Mouse (Mus musculus) T-helper 1 cell (primary cell): ENCODE data around the gene Irf1.
"Not testable (repeated sequence)": the region's sequence is repeated elsewhere in the genome, so short reads cannot be mapped to it uniquely, and the experiment has no call there.

ENCODE experiments used
- in situ Hi-C: fragments of 300-600 bp; cut with MboI, MseI; formaldehyde crosslinking; loops from one replicate; pipeline ENCODE4 v1.15.1; 2025; ENCODE audit warnings: high pct_unique_total_duplicates

Gene Irf1

DNA sequence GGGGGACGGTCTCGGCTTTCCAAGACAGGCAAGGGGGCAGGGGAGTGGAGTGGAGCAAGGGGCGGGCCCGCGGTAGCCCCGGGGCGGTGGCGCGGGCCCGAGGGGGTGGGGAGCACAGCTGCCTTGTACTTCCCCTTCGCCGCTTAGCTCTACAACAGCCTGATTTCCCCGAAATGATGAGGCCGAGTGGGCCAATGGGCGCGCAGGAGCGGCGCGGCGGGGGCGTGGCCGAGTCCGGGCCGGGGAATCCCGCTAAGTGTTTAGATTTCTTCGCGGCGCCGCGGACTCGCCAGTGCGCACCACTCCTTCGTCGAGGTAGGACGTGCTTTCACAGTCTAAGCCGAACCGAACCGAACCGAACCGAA is at the start of gene Irf1:
Gene Irf1, plus strand, starts transcription at position 255 of the 365 bp plus-strand sequence.
- in situ Hi-C loops, result no loop called here

DNA sequence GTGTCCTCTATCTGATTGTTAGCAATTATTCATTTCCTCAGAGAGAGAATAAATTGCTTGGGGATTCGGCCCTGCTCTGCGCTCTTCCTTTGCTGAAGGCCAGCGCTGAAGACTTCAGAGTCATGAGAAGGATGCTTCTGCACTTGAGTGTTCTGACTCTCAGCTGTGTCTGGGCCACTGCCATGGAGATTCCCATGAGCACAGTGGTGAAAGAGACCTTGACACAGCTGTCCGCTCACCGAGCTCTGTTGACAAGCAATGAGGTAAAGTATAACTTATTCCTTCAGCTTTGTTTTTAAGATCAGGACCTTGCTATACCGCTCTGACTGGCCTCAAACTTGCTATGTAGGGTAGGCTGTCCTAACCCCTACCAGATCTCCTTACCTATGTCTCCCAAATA is 49.1 kb upstream of the Irf1 start, which contains the start of gene Il5:
Gene Il5, plus strand, starts transcription at position 80 of the 400 bp plus-strand sequence.
- in situ Hi-C loops, result no loop called here

DNA sequence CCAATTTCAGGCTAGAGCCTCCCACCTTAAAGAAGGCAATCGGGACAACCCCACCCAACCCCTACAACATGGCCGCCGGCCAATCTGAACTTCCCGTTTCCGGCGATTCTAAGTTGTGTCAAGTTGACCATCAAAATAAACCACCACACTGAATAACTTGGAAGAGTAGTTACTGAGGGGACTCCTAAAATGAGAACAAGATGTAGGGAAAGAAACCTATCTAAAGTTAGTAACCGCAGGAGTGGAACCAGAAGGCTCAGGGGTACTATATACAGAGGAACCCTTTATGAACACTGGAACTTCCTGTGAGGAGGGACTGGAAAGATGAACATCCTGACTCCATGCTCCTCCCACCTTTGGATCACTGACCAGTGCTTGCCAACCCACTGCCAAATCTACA is 38.4 kb upstream of the Irf1 start:
- in situ Hi-C loops, result no loop called here

DNA sequence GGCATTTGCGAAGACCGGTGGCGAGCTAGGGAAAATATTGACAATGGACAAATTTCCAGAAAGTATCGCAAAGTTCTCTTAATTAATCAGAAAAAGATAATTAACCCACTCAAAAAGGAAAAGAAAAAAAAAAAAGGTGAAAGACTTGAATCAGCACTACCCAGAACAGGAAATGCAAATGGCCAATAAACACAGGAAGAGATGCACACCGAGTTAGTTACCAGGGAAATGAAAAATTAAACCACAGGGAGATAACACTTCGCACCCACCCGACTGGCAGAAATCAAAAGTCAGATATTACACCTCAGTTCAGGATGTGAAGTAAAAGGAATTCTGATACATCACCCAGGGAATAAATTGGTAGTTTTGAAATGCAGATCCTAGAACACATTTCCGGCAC is 37.6 kb upstream of the Irf1 start:
- in situ Hi-C loops, result no loop called here

DNA sequence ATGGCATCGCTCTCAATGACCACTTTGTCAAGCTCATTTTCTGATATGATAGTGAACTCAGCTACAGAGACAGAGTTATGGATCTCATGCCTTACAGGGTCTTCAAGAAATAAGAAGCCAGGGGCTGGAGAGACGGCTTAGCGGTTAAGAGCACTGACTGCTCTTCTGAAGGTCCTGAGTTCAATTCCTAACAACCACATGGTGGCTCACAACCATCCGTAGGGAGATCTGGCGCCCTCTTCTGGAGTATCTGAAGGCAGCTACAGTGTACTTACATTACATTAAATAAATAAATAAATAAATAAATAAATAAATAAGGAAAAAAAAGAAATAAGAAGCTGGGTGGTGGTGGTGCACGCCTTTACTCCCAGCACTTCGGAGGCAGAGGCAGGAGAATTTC is 36.0 kb upstream of the Irf1 start:
- in situ Hi-C loops, result no loop called here

DNA sequence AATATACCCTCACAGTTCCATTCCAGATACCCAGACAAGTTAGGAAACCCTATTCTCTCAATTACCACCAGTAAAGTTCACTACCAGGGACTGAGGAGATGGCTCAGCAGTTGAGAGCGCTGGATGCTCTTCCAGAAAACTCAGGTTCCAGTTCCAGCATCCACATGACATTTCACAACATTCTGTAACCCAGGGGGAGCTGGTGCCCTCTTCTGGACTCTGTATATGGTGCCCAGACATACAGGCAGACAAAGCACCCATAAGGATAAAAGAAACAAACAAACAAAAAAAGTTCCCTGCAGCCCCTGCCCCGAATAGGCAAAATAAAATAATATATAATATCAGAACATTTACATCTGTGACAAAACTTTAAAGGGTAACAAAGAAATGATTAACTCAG is 35.4 kb upstream of the Irf1 start:
- in situ Hi-C loops, result no loop called here

DNA sequence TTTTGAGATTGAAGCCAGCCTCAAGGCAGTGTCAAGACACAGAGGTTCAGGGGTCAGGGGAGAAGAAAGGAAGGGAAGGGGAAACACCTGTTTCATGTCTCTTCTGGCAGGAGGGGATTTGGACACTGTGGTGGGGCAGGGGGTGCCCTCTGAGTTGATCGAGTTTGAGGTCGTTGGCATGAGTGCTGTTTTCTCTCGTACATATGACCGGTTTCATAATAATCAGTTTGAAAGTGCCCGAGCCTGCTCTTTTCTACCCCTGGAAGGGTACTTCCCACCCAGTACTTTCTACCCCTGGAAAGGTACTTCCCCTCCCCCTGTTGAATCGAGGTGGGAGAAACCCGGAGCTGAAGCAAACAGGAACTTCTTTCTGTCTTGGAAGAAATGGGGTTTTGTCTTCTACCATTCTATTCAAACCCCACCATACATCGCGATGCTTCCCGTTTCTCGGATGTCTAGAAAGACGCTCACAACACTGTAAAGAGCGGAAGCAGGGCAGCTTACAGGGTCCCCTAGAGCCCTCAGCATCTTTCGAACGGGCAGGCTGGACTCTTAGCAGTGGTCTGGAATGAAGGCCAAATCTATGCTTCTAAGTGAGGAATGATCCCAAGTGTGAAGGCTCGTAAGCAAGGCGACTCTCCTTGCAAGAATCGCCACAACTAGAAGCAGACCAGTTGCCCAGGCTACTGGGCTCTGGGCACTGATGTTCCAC is 34.7 kb upstream of the Irf1 start:
- in situ Hi-C loops, result loop anchor here (5.0 kb wide), 2 partner anchors 107 to 268 kb away; no protein-coding TSS in a partner anchor

DNA sequence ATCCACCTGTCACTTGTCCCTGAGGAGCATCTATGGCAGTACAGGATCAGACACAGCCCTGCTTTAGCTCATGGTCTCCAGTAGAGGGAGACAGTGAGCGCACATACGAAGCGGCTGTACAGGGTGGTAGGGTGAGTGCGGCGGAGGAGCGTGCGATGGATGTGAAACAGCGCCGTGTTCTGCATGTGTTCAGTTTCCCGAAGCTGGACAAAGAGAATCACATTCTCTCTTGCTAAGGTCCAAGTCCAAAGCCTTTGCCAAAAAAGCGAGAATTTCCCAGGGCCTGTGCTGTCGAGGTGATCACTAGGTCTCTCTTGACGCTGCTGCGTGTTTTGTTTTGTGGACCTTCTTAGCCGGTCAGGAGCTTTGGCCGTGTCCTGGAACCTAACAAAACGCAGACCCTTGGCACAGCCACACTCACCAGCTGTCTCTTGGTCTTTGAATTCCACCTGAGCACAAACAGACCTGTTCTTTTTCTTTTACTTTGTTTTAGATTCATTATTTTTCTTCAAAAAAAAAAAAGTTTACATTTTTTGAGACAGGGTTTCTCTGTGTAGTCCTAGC is 34.0 kb upstream of the Irf1 start:
- in situ Hi-C loops, result loop anchor here (5.0 kb wide), 2 partner anchors 107 to 268 kb away; no protein-coding TSS in a partner anchor

DNA sequence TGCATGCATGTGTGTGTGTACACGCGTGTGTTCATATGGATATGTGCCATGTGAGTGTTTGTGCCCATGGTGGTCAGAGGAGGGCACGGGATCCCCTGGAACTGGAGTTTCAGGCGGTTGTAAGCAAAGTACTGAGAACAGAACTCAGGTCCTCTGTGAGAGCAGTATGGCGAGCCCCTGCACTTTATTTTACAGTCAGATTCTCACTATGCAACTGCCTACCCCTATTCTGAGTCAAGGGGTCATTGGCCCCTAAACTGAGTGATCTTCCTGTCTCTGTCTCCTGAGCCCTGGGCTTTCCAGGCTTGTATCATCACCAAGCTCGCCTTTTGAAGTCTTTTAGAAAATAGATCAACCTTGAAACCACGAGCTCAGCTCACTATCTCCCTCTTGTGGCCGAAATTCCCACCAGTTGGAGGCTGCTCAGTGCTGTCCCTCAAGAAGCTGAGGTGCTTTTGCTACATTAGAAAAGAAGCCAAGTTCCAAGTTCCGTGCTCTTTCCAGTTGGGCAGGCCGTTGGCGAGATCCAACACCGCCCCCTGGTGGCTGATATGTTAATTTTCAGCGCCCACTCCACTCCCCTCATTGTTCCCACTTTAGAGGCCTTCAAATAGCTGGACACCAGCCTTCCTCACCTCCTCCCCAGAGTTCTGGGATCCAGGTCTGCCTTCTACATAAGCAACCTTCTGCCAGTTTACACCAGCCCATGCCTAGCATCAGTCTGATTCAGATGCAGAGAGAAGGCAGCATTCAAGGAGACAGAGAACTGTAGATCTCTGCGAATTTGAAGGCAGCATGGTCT is 32.8 kb upstream of the Irf1 start:
- in situ Hi-C loops, result loop anchor here (5.0 kb wide), 2 partner anchors 105 to 270 kb away; no protein-coding TSS in a partner anchor

DNA sequence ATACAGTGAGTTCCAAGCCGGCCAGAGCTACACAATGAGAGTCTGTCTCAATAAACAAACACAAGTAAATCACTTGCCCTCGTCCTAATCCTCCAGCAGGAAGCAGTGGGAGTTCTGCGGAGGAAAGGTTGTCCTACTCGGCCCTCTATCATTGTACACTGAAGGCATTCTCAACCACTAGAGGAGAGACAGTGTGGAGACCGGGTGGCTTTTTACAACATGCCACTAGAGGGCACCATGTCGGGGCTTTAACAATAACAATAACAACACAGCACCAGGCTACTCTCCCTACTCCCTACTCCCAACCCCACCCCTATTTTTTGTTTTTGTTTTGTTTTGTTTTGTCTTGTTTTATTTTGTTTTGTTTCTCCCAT is 32.3 kb upstream of the Irf1 start:
- in situ Hi-C loops, result loop anchor here (5.0 kb wide), 2 partner anchors 105 to 270 kb away; no protein-coding TSS in a partner anchor

DNA sequence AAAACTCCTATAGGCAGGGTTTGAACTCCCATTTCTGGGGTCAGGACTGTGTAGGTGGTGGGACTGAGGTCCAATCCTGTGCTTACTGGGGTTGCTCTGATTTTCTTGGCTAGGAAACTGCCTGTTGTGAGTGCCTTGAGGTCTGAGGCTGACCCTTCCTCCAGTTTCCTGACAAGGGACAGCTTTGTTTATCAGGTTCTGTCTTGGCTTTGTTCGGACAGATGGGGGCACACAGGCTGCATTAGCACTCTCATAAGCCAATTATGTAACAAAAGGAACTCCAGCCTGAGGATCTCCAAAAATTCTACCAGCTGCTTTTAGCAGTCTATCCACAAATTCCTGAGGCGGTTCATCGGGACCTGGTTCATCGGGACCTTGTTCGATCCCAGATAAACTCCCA is 27.5 kb upstream of the Irf1 start:
- in situ Hi-C loops, result no loop called here

DNA sequence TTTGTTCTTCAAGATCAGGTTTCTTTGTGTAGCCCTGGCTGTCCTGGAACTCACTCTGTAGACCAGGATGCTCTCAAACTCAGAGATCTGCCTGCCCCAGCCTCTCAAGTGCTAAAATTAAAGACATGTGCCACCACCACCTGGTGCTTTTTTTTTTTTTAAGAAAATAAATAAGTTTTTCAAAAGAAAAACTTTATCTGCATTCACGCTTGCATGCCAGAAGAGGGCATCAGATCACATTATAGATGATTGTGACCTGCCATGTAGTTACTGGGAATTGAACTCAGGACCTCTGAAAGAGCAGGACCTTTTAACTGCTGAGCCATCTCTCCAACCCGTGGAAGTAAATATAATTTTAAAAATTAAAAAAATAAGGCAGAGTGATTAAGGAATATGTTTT is 24.6 kb upstream of the Irf1 start:
- in situ Hi-C loops, result no loop called here

DNA sequence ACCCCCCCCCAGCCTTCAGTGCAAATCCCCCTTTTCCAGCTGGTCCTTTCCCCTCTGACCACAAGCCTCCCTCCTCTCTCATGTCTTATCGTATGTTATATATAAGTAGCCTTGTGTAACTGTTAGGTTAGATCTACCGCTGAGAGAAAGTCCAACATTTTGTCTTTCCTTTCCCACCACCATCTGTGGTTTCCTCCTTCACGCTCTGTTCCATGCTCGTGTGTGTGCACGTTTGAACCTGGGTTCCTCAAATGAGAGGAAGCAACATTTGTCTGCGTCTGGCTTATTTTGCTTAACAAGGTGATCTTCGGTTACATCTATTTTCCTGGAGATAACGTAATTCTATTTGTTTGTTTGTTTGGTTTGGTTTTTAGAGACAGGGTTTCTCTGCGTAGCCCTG is 21.8 kb upstream of the Irf1 start:
- in situ Hi-C loops, result no loop called here

DNA sequence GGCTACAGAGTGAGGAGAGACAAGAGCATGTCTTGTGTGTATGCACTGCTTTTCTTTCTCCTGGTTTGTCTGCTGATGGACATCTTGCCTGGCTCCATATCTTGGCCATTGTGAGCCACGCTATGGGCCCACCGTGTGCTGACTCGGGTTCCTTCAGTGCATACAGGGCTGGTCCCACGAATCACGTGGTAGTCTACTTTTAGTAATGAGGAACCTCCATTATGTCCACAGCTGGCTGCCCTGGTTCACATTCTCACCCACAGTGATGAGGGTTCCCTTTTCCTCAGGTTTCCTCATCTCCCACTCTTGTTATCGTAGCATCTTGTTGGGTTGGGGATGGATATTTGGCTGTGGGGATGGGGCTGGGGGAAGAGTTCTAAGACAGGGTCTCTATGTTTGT is 21.2 kb upstream of the Irf1 start:
- in situ Hi-C loops, result no loop called here

DNA sequence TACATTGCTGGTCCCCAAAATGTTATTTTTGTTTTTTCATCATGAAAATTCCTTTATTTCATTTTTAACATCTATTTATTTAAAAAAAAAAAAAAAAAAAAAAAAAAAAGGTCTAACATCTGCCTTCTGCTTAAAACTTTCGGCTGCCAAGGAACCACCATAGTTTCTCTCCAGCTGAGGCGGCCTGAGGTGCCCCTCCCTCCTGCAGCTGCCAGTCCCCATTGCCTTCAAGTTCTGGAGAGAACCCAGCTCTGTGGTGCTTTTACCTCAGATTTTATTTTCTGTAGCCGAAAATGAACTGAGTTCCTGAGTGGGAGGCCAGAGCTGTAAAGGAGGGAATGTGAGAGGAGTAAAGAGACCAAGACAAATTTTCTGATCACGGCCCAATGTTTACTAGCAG is 20.5 kb upstream of the Irf1 start:
- in situ Hi-C loops, result no loop called here

DNA sequence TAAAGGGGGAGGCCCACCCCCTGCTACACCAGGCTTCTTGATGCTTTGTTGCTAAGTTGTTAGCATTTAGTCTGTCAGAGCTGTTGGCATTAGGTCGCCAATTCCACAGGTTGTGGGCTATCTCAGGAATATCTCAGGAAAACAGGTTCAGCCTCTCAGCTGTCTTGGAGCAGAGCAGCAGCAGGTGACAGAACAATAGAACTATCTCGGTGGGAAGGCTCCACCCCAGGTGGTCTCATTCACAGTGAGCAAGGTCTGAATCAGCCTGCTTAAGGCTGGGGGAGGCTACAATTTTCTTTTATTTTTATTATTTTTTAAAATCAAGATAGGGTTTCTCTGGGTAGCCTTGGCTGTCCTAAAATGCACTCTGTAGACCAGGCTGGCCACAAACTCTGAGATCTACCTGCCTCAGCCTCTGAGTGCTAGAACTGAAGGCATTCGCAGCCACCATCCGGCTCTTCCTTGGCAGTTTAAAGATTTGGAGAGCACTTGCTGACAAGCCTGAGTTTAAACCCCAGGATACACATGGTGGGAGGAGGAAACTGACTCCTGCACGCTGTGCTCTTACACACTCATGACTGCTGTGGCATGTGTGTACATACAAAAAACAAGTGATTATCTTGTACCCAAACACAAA is 20.0 kb upstream of the Irf1 start:
- in situ Hi-C loops, result no loop called here

DNA sequence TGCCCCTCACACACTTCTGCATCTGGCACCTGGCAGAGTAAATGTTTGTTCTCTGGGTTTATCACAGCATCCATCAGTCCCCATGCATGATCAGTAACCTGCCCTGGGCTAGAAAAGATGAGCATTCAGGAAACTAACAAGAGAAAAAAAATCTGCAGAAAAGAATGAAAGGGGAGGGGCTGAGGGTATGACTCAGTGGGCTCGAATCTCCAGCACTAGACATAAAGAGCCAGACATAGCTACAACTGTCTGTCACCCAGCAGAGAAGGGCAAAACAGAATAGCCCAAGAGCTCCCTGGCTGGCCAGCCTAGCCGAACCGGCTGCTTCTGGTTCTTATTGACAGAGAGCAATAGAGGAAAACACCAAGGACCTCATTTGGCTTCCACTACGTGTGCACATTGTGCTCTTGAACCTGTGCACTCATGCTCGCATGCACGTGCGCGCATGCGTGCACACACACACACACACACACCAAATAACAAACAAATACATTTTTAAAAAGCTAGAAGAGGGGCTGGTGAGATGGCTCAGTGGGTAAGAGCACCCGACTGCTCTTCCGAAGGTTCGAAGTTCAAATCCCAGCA is 14.7 kb upstream of the Irf1 start:
- in situ Hi-C loops, result no loop called here

DNA sequence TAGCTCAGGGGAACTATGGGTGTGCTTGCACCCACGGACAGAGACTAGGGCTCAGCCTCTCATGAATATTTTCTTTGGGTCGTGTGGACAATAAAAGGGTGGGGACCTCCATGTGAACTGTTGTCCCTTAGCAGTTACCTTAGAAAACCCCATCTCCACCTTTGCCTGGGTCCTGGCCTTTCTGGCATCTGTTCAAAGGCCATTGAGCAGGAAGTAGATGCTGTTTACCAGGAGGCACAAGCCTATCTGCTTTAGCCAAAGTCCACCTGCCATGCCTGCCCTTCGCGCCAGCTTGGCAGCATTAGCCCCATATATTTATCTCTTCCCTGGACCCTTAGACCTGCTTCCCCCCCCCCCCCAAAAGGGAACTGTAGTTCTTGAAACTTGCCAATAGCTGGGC is 12.2 kb upstream of the Irf1 start:
- in situ Hi-C loops, result no loop called here

DNA sequence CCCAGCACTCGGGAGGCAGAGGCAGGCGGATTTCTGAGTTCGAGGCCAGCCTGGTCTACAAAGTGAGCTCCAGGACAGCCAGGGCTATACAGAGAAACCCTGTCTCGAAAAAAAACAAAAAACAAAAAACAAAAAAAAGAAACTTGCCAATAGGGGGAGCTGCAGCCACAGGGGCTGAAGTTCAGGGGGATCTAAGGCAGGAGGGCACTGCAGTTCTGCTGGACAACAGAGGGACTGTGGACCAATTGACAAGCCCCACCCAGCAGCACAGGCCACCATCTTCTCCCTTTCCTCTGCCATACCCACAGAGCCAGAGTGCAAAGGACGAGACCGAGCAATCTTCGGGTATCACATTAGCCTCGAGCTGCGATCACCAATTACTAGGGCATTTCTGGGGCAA is 11.8 kb upstream of the Irf1 start:
- in situ Hi-C loops, result not testable (repeated sequence)

DNA sequence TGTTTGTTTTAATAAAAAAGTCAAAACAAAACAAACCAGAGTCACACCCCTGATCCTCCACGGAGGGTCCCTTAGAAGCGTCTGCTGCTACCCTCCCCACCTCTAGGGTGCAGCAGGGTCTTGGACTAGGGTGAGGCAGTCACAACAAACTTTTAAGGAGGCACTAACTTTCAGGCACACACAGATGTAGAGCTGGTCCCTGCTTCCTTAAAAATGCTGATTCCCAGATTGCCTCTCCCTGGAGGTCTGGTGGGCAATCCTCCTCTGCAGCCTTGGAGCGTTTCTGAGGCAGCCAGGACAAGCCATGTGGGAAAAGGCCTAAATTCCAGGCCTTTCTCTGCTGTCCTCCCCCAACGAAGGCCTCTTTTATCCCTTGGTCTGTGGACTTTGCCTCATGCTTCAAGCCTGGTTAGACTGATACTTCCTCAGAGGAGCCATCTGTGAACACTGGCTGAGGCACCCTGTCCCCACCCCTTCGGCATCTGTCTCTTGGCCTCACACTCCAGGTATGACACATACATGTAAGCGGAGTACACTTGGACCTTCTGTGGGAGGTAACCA is 10.9 kb upstream of the Irf1 start:
- in situ Hi-C loops, result no loop called here
